Mouse (Mus musculus): ENCODE results near the gene Lin54. TPM values are rescaled to one million over a fixed set of nuclear protein-coding genes. Genes with fewer than 3 reads are reported as not detected.

The Lin54 gene
- polyA plus RNA-seq, 1 experiment from 2014 or later: 10.4 TPM

DNA sequence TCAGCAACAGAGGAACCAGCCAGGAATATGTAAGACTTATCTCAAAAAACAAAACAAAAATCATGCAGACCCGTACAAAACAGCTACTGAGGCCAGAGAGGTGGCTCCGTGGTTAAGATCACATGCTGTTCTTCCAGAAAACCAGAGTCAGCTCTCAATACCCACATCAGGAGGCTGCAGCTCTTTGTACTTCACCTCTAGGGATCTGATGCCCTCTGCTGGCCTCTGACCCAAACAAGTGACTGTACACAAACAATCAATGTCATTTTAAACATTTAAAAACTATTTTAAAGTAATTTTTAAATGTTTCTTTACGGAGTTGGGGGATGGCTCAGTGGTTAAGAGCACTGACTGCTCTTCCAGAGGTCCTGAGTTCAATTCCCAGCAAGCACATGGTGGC, 24.1 kb downstream of the Lin54 start:
- Histone ChIP-seq H3K9me3 (no peaks in the 10 kb centered on the region), H3K4me1 (no peaks in the 10 kb centered on the region), H3K27me3 (ENCODE audit: insufficient read depth, poor library complexity, severe bottlenecking) (no peaks in the 10 kb centered on the region), H3K4me3 (no peak overlapping the region), H3K36me3 (peaks cover 48% of the 10 kb centered on the region), H3K27ac (no peak overlapping the region)
- 86% methylated on average over 3 of the region's 3 CpGs for WGBS
- no peak for DNase-seq (ENCODE audit: low spot score)

DNA sequence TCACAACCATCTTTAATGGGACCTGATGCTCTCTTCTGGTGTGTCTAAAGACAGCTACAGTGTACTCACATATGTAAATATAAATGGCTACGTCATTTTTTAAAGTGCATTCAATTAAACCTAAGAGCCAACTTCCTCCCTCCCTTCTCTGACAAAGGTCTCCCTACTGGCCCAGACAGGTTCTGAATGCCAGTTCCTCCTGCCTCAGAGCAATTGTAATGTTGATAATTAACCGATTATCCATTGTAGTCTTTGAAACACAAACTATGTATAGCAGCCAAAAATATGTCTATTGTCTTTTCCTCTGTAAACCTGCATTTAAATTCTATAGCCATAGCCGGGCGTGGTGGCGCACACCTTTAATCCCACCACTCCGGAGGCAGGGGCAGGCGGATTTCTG, 33.1 kb downstream of the Lin54 start:
- WGBS: 95% methylated on average over 7 of the region's 7 CpGs
- no peak for DNase-seq (ENCODE audit: low spot score)
- no peaks in the 10 kb centered on the region for H3K4me1 ChIP-seq
- H3K27ac ChIP-seq: no peak overlapping the region
- peaks cover 23% of the 10 kb centered on the region for H3K36me3 ChIP-seq
- H3K9me3 ChIP-seq: no peaks in the 10 kb centered on the region
- no peak overlapping the region for H3K4me3 ChIP-seq
- no peaks in the 10 kb centered on the region for H3K27me3 ChIP-seq (ENCODE audit: insufficient read depth, poor library complexity, severe bottlenecking)

DNA sequence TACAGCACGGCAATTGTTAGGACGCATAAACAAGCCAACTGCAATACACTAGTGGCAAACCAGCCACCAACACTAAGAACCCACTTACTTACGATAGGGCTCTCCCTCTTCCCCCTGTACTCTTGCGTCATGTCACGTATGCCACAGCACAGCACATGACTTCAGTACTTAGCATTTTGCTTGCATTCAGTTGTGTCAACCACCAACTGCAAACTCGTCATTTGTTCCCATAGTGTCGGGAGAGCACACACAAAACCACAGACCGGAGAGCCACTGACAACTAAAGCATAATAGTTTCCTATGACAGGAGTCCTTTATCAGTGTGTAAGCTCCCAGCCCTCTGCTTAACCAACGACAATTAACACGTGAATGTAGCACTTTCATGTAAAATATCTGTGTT, 33.8 kb downstream of the Lin54 start:
- Histone ChIP-seq H3K27ac (no peak overlapping the region), H3K4me3 (no peak overlapping the region), H3K36me3 (peaks cover 26% of the 10 kb centered on the region), H3K4me1 (no peaks in the 10 kb centered on the region), H3K27me3 (ENCODE audit: insufficient read depth, poor library complexity, severe bottlenecking) (no peaks in the 10 kb centered on the region), H3K9me3 (no peaks in the 10 kb centered on the region)
- 88% methylated on average over 10 of the region's 10 CpGs for WGBS
- DNase-seq (ENCODE audit: low spot score): peak; percentile 58

DNA sequence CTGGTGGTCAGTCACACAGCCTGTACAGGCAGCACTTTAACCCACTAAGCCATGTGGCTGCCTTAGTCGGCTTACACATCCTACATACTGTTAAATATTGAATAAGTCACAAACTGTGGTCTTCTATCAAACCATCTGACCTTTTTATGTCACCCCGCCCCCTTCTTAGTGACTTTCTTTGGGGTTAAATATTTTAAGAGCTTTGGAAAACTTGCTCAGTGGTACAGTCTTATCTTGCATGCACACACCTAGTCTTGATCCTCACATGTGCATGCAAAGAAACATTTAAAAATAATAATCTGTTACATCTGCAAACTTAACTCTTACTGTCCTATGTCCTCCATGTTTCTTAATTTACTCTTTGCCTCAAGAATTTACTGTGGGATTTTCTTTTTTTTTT, 38.1 kb downstream of the Lin54 start:
- no peak overlapping the region for H3K27ac ChIP-seq
- peak; percentile 22 for DNase-seq (ENCODE audit: low spot score)
- H3K4me3 ChIP-seq: no peak overlapping the region
- 90% methylated on average over 2 of the region's 2 CpGs for WGBS
- peaks cover 58% of the 10 kb centered on the region for H3K36me3 ChIP-seq
- no peaks in the 10 kb centered on the region for H3K9me3 ChIP-seq
- no peaks in the 10 kb centered on the region for H3K4me1 ChIP-seq
- no peaks in the 10 kb centered on the region for H3K27me3 ChIP-seq (ENCODE audit: insufficient read depth, poor library complexity, severe bottlenecking)

DNA sequence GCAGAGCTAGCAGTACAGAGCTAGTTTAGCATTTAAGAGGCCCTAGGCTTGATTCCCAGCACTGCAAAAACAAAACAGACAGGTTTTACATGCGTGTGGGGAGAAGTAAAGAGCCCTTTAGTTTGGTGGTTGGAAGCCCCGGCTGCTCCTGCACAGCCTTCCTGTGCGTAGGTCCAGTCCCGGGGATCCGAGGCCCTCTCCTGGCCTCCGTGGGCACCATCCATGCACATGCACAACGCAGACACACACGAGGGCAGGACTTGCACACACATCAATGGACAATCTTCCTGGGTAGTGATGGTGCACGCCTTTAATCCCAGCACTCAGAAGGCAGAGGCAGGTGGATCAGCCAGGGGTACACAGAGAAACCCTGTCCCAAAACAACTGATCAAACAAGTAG, 38.9 kb downstream of the Lin54 start:
- Histone ChIP-seq H3K27ac (no peak overlapping the region), H3K36me3 (peaks cover 61% of the 10 kb centered on the region), H3K9me3 (no peaks in the 10 kb centered on the region), H3K27me3 (ENCODE audit: insufficient read depth, poor library complexity, severe bottlenecking) (no peaks in the 10 kb centered on the region), H3K4me3 (no peak overlapping the region), H3K4me1 (no peaks in the 10 kb centered on the region)
- peak; percentile 66 for DNase-seq (ENCODE audit: low spot score)
- 93% methylated on average over 9 of the region's 9 CpGs for WGBS

DNA sequence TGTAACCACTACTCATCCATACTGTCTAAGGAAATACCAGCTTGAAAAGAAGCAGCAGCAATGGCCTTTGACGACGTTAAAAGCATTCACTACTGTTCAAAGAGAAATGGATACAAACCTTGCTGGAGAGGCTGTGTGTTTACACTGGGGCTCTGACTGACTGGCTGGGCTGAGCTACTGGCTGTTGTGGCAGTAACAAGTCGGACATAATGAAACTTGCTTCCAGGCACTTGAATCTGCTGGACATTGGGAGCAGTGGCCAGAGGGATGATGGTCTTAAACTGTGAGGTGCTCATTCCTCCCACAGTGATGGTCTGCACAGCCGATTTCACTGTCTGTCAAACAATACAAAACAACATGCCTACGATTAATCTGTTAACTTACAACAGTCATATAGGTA, 41.0 kb downstream of the Lin54 start:
- no peaks in the 10 kb centered on the region for H3K4me1 ChIP-seq
- no peaks in the 10 kb centered on the region for H3K9me3 ChIP-seq
- H3K27me3 ChIP-seq (ENCODE audit: insufficient read depth, poor library complexity, severe bottlenecking): no peaks in the 10 kb centered on the region
- peak; percentile 58 for DNase-seq (ENCODE audit: low spot score)
- H3K27ac ChIP-seq: no peak overlapping the region
- no peak overlapping the region for H3K4me3 ChIP-seq
- peaks cover 65% of the 10 kb centered on the region for H3K36me3 ChIP-seq
- 92% methylated on average over 5 of the region's 5 CpGs for WGBS

DNA sequence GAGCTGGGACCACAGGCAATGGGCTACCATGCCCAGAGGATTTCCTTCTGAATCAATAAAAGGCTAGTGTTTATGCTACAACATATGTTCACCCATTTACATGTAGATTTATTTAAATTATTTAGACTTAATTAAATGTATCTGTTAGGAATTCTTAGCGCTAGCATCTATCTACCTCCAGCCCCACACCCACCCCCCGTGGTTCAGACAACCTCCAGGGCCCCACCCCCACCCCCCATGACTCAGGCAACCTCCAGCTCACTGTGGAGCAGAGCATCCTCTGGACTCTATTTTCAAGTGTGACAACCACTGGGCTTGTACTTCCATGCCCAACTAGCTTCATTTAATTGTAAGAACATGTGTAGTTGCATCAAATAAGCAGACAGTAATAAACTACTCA, 48.6 kb downstream of the Lin54 start:
- no peak overlapping the region for H3K27ac ChIP-seq
- peak; percentile 25 for DNase-seq (ENCODE audit: low spot score)
- peaks cover 82% of the 10 kb centered on the region for H3K36me3 ChIP-seq
- H3K4me1 ChIP-seq: no peaks in the 10 kb centered on the region
- WGBS: 85% methylated on average over 2 of the region's 2 CpGs
- H3K4me3 ChIP-seq: no peak overlapping the region
- no peaks in the 10 kb centered on the region for H3K9me3 ChIP-seq
- H3K27me3 ChIP-seq (ENCODE audit: insufficient read depth, poor library complexity, severe bottlenecking): no peaks in the 10 kb centered on the region

DNA sequence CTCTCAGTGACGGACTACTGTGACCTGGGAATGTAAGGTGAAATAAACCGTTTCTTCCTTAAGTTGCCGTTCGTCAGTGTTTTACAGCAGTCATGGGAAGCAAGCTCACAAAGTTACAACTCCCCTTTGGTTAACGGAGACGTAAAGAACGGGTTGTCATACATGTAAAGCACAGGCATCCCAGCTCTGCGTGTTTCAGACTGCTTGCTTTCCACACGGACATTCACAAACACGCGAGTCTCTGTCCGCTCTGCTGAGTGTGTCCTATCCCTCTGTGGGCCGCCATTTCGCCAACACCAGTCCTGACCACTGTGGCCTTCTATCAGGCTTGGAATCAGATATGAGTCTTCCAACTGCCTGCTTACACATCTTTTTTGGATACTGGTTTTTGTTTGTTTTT, 61.6 kb downstream of the Lin54 start:
- no peak overlapping the region for H3K27ac ChIP-seq
- H3K27me3 ChIP-seq (ENCODE audit: insufficient read depth, poor library complexity, severe bottlenecking): no peaks in the 10 kb centered on the region
- WGBS: 94% methylated on average over 14 of the region's 14 CpGs
- DNase-seq (ENCODE audit: low spot score): peak; percentile 62
- no peaks in the 10 kb centered on the region for H3K9me3 ChIP-seq
- peaks cover 26% of the 10 kb centered on the region for H3K36me3 ChIP-seq
- no peaks in the 10 kb centered on the region for H3K4me1 ChIP-seq
- no peak overlapping the region for H3K4me3 ChIP-seq

DNA sequence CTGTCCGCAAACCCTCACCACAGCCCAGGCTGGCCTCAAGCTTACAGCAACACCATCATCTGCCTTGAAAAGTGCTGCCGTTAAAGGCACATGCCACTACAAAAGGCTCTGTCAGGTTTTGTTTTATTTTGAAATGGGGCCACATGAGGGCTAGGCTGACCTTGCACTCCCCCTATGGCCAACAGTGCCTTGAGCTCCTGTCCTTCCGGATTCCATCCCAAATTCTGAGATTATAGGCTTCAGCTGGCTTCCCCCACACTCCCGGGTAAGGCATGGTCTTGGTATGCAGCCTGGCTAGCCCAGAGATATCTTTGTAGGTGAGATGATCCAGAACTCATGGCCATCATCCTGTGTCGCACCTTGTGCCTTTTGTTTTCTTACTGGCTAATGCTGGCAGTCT, 62.5 kb downstream of the Lin54 start:
- H3K27ac ChIP-seq: no peak overlapping the region
- 88% methylated on average over 5 of the region's 5 CpGs for WGBS
- H3K27me3 ChIP-seq (ENCODE audit: insufficient read depth, poor library complexity, severe bottlenecking): no peaks in the 10 kb centered on the region
- H3K36me3 ChIP-seq: peaks cover 26% of the 10 kb centered on the region
- H3K4me3 ChIP-seq: no peak overlapping the region
- no peaks in the 10 kb centered on the region for H3K4me1 ChIP-seq
- H3K9me3 ChIP-seq: no peaks in the 10 kb centered on the region
- peak; percentile 59 for DNase-seq (ENCODE audit: low spot score)

DNA sequence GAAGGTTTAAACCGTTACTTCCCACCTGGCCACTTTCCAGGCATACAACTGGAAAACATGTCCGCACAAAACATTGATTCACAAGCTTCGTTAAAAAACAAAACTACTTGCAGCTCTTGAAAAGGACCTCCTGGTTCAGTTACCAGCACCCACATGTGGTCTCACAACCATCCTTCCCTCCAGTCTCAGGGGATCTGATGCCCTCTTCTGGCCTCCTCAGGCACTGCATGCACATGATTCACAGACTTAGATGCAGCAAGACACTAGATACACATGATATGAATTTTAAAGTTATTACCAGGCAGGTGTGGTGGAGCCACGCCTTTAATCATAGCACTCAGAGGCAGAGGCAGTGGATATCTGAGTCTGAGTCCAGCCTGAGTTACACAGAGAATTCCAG, 63.4 kb downstream of the Lin54 start:
- Histone ChIP-seq H3K4me3 (no peak overlapping the region), H3K27me3 (ENCODE audit: insufficient read depth, poor library complexity, severe bottlenecking) (no peaks in the 10 kb centered on the region), H3K36me3 (peaks cover 26% of the 10 kb centered on the region), H3K27ac (no peak overlapping the region), H3K9me3 (no peaks in the 10 kb centered on the region), H3K4me1 (no peaks in the 10 kb centered on the region)
- DNase-seq (ENCODE audit: low spot score): peak; percentile 71
- 97% methylated on average over 4 of the region's 4 CpGs for WGBS

DNA sequence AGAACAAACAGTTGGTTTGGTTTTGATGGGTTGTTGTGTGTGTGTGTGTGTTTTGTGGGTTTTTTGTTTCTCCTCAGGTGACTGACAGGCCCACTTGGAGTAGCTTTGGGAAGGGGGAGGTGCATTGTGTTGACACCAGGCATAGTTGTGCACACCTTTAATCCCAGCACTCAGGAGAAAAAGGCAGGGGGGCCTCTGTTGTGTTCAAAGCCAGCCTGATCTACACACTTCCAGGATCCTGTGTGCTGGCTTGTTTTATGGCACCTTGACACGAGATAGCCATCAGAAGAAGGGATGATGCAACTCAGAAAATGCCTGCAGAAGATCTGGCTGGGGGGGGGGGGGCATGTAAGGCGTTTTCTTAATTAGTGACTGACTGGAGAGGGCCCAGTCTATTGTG, 69.5 kb downstream of the Lin54 start:
- peak; percentile 69 for DNase-seq (ENCODE audit: low spot score)
- 67% methylated on average over 2 of the region's 2 CpGs for WGBS
- H3K4me3 ChIP-seq: 0 out of 2 replicates have a peak overlapping the region, but pooled peaks have one; percentile 84
- peaks cover 24% of the 10 kb centered on the region for H3K36me3 ChIP-seq
- H3K27me3 ChIP-seq (ENCODE audit: insufficient read depth, poor library complexity, severe bottlenecking): no peaks in the 10 kb centered on the region
- no peaks in the 10 kb centered on the region for H3K9me3 ChIP-seq
- no peak overlapping the region for H3K27ac ChIP-seq
- H3K4me1 ChIP-seq: peaks cover 29% of the 10 kb centered on the region

DNA sequence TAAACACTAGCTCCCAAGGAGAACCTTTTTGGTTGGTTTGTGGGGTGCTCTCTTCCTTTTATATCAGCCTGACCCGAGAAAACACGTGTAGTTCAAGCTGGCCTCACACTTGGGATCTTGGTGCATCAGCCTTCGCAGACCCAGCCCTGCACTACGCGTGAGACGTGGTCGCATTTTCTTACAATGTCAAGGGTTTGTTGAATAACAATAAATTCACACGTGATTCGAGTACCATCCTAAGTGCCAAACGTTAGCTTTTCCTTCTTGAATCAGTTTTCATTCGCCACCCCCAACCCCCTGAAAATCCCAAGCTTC, 70.4 kb downstream of the Lin54 start:
- Histone ChIP-seq H3K9me3 (no peaks in the 10 kb centered on the region), H3K27me3 (ENCODE audit: insufficient read depth, poor library complexity, severe bottlenecking) (no peaks in the 10 kb centered on the region), H3K4me1 (peaks cover 33% of the 10 kb centered on the region), H3K27ac (peak overlapping the region; percentile 98), H3K36me3 (peaks cover 32% of the 10 kb centered on the region), H3K4me3 (peak overlapping the region; percentile 84)
- WGBS: 5% methylated on average over 11 of the region's 11 CpGs
- peak; percentile 74 for DNase-seq (ENCODE audit: low spot score)

DNA sequence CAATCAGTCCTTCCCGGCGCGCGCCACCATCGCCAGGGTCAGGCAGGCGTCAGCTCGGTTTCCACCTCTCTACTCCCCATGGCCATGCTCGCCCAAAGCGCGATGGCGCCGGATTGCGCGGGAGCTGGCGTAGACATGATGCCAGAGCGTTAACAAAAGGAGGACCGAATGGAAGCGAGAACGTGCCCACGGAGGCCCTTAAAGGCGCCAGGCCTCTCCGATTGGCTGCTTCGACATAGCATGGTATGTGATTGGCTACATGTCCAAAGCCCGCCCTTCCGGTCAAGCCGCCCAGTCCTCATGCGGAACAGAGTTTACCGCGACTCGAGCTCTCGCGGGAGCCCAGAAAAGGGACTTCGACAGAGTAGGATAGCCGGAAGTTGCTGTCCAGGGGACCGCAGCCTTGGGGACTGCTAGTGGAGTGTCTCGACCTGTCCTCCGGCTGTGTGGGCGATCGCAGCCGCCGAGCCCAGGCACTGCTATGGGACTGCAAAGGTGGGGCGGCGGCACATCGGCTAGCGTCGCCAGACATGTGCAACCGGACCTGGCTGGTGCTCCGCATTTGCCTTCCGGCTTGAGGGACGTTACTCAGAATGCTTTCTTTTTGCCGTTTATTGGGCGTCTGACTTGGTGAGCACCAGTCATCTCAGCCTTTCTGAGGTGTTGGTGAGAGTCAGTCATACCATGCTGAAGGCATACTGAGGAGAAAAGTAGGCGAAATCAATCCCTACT, 70.9 kb downstream of the Lin54 start:
- H3K27me3 ChIP-seq (ENCODE audit: insufficient read depth, poor library complexity, severe bottlenecking): no peaks in the 10 kb centered on the region
- WGBS: under 1% methylated on average over 53 of the region's 53 CpGs
- peaks cover 37% of the 10 kb centered on the region for H3K36me3 ChIP-seq
- peak; percentile 100 for DNase-seq (ENCODE audit: low spot score)
- peak overlapping the region; percentile 84 for H3K4me3 ChIP-seq
- H3K27ac ChIP-seq: peak overlapping the region; percentile 98
- no peaks in the 10 kb centered on the region for H3K9me3 ChIP-seq
- H3K4me1 ChIP-seq: peaks cover 38% of the 10 kb centered on the region

DNA sequence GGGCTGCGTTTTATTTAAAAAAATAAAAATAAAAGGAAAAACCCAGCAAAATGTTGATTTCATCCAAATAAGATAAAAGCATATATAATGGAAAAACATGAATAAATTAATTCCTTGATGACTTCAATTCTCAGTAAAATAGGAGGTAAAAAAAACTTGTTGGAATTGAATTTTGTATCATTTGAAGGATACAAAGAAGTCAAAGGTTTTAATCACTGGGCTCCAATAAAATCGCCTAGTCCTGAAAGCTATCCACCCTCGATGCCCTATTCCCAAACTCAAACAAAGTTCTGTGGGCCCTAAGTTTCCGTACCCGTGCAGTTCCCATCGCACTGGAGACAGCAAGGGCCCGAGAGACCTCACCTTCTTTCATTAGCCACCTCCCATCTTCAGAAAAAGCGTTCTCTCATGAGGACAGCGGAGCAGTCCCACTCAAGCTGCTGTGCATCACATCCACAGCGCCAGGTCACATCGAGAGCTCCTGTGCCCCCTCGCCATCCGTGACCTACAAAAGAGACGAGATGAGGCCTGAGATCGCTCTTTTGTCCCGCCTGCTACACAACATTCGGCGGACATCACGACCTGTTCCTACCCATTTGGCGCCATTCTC, 71.6 kb downstream of the Lin54 start:
- H3K27ac ChIP-seq: peak overlapping the region; percentile 98
- H3K4me3 ChIP-seq: peak overlapping the region; percentile 84
- WGBS: under 1% methylated on average over 20 of the region's 20 CpGs
- no peaks in the 10 kb centered on the region for H3K27me3 ChIP-seq (ENCODE audit: insufficient read depth, poor library complexity, severe bottlenecking)
- peaks cover 44% of the 10 kb centered on the region for H3K36me3 ChIP-seq
- no peak for DNase-seq (ENCODE audit: low spot score)
- H3K9me3 ChIP-seq: no peaks in the 10 kb centered on the region
- peaks cover 45% of the 10 kb centered on the region for H3K4me1 ChIP-seq

Measured in heart, embryonic 10.5 days (tissue).